Mouse (Mus musculus): Measurements from ENCODE around the gene Aqp1.
A peak's percentile ranks its signal among the peaks of the same experiment; 100 is the strongest.

Aqp1 gene

DNA sequence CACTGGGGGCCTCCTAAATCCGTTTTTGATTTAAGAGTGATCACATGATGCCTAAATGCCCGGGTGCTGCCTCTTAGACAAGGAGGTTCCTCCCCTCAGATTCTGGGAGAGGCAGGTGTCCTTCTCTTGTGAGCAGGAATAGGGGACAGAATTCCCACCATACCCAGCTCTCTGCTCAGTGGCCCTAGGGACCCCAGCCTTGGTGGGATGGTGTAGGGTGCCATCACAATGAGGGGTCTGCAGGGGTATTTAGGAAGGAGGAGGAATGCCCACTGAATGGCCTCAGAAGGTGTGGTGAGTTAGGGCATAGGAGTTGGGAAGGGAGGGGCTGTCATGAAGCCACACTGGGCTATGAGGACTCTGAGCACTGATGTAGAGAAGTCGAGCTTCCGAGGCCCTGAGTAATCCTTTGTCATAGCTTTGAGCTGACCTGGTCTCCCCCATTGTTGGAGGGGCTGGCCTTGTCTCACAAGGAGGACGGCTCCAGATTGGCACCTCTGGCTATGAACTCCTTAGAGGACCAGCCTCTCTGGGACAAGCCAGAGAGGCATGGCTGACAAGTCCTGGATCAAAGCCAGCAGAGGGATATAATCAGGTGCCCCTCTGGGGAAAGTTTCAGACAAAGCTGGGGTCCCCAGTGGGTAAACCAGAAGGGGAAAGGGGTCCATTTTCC, 4.0 kb upstream of the Aqp1 start:
- DNase-seq (ENCODE audit: low read depth, low spot score), result no peak

DNA sequence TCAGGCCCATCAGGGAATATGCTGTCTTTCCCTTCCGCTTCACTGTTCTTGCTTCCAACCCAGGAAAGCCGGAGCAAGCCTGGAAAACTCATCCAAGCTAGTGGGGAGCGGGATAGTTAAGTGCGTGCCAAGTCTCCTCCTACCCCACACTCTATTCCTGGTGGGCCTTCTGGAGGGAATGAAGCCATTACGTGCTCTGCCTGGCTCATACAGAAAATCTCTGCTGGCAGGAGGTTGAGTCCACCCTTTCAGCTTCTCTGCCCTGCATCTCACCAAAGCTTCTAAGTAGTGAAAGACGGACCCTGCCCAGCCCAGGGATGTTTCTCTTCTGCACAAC, 3.5 kb upstream of the Aqp1 start:
- no peak for DNase-seq (ENCODE audit: low read depth, low spot score)

- no peak for DNase-seq (ENCODE audit: low read depth, low spot score)
Measured at GRCm38 (mm10) chr6:55337242-55337641, 1.0 kb downstream of the Aqp1 start.

- no peak for DNase-seq (ENCODE audit: low read depth, low spot score)
Measured at GRCm38 (mm10) chr6:55338077-55338476, 1.8 kb downstream of the Aqp1 start.

- no peak for DNase-seq (ENCODE audit: low read depth, low spot score)
Measured at GRCm38 (mm10) chr6:55338934-55339825, 2.9 kb downstream of the Aqp1 start.

DNA sequence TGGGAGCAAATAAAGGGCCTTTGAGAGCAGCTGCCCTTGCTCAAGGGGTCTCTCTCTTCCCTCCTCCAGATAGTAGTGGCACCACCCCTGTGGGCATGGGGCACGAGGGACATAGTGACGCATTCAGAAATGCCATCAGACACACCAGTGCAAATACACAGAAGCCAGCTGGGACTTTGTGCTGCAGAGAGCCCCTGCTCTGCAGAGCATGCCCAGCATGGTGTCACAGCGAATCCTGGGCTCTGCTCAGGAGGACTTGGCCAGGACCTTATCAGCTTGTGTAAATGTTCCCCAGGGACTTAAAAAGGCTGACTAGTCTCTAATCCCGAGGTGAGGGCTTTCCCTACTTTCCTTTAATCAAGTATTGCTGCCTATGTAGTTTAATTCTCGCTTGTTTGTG, 5.5 kb downstream of the Aqp1 start:
- no peak for DNase-seq (ENCODE audit: low read depth, low spot score)

DNA sequence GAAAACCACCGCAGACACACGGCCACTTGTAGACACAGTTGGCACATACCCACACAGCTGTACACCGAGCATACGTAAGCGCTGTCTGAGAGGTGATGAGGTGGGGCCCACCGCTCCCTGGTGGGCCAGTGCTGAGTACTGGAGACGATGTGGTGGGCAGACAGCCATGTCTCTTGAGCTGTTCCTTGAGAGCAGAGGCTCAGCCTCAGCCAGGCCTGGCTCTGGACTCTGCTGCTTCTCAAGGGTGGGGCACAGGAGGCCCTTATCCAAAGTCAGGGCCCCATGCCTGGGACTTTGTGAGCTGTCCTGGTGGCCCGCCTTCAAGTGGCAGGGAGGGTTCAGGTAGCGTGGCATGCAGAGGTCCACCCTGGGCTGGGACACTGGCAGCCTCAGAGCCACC, 6.1 kb downstream of the Aqp1 start:
- DNase-seq (ENCODE audit: low read depth, low spot score), result no peak

GRCm38 (mm10) chr6:55343446-55343845, 7.2 kb downstream of the Aqp1 start:
- no peak for DNase-seq (ENCODE audit: low read depth, low spot score)

GRCm38 (mm10) chr6:55344291-55345016, 8.2 kb downstream of the Aqp1 start:
- DNase-seq (ENCODE audit: low read depth, low spot score), result no peak

DNA sequence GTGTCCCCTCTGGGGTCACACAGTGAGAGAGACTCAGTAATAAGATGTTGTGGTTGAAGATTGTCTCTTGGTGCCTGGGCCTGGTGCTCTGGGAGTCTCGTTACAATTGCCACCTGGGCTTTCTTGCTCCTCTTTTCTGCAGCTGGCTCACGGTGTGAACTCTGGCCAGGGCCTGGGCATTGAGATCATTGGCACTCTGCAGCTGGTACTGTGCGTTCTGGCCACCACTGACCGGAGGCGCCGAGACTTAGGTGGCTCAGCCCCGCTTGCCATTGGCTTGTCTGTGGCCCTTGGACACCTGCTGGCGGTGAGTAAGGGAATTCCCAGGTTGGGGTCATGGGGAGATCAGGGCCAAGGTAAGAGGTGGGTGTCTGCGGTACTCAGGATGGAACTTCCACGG, 9.0 kb downstream of the Aqp1 start:
- DNase-seq (ENCODE audit: low read depth, low spot score), result no peak

DNA sequence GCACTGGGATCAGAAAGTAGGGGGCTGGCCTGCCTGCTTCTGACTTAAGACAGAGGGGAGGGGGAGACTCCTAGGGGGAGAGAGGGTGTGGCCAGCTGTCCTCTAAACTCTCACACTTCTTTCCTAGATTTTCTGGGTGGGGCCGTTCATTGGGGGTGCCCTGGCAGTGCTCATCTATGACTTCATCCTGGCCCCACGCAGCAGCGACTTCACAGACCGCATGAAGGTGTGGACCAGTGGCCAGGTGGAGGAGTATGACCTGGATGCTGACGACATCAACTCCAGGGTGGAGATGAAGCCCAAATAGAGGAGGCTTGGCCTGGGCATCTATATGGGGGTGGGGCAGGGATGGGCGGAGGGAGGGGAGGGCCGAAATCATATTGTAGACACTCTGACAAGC, 10.3 kb downstream of the Aqp1 start:
- no peak for DNase-seq (ENCODE audit: low read depth, low spot score)

GRCm38 (mm10) chr6:55347711-55348571, 11.7 kb downstream of the Aqp1 start:
- no peak for DNase-seq (ENCODE audit: low read depth, low spot score)

GRCm38 (mm10) chr6:55349231-55349630, 13.0 kb downstream of the Aqp1 start:
- no peak for DNase-seq (ENCODE audit: low read depth, low spot score)

DNA sequence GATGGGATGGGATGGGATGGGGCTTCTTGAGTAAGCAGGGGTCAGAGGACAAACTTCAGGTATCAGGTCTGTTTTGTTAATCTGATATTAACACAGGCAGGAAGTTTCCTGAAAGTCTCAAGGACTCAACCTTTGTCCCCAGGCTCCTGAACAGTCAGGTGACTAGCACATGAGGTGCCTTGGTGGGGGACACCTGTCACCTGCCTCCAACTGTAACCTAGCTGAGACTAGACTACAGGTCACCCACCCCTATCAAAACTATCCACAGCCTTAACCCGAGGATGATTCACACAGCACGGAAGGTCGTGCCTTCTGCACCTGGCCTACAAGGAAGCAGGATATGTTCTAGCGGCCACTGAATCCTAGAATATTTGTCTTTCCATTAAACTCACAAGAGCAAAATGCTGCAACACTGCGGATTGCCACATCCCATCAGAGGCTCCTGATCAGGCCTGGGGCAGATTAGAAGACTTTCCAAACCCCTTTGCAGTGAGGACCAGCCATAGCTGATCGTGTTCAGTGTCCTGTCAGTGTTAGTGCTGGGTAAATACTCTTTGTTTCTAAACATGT, 14.2 kb downstream of the Aqp1 start:
- DNase-seq (ENCODE audit: low read depth, low spot score), result no peak

DNA sequence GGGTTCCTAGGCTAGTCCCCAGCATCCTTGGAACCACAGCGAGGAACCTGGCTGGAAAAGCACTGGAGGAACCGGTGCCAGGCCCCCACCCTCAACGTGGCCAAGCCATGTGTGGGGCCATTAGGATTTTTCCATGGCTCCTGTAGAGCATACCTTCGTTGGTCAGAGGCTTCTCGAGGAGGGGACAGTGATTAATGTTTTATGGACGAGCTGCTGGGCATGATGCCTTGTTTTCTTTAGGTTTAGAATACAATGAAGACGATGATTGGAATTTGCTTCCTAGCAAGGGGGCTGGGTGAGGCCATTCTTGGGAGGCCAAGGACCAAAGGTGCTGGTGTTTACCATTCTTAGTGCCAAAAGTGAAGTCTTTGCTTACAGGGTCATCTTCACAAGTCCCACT, 15.5 kb downstream of the Aqp1 start:
- no peak for DNase-seq (ENCODE audit: low read depth, low spot score)

DNA sequence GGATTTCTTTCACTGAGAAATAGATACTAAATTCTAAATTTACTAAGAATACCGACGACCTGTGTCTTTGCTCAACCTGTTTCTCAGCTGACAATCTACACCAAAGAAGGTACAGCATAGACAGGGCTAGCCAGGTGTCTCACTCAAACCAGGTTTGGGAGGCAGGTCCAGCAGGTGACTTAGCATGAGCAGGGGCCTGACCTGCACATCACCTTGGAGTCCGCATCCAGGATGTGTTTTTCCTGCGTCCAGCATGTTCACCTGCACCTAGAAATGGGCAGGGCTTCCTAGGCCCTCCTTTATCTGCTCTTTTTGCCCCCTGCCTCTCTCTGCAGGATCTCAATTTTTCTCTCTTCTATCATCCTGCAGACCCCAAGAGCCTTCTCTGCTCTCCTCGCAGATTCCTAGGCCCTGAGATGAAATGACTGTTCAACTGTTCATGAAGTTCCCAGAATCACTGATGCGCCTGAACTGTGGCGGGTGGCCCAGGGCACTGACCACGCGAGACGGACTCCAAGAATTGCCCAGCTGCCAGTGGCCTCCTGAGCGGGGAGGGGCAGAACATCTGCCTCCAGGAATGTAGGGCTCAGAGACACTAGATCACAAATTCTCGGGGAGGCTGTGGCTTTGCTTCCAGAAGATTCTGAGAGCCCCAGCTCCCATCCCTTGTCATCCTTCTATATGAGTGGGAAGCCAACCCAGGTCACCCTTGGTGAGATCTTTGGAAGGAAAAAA, 17.6 kb downstream of the Aqp1 start:
- DNase-seq (ENCODE audit: low read depth, low spot score), result no peak

GRCm38 (mm10) chr6:55354456-55355117, 18.4 kb downstream of the Aqp1 start:
- DNase-seq (ENCODE audit: low read depth, low spot score), result peak; percentile 69

- no peak for DNase-seq (ENCODE audit: low read depth, low spot score)
Measured at GRCm38 (mm10) chr6:55355575-55355974, 19.3 kb downstream of the Aqp1 start.

GRCm38 (mm10) chr6:55356017-55356703, 19.9 kb downstream of the Aqp1 start:
- DNase-seq (ENCODE audit: low read depth, low spot score), result no peak

All from ZHBTc4 (cell line).